In the genomic region with DNA sequence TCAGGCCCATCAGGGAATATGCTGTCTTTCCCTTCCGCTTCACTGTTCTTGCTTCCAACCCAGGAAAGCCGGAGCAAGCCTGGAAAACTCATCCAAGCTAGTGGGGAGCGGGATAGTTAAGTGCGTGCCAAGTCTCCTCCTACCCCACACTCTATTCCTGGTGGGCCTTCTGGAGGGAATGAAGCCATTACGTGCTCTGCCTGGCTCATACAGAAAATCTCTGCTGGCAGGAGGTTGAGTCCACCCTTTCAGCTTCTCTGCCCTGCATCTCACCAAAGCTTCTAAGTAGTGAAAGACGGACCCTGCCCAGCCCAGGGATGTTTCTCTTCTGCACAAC, we compare ENCODE assay signal across 19 mouse cellular contexts. TPM values are rescaled to one million over a fixed set of nuclear protein-coding genes. Genes with fewer than 3 reads are reported as not detected.
A peak's percentile ranks its signal among the peaks of the same experiment; 100 is the strongest.
DNase-seq lines count a peak whose midpoint lies in the region; ATAC-seq and TF ChIP-seq lines count a peak whose summit lies in the region.
"Had no signal": no experiment of that assay in that cellular context is flagged by ENCODE, and none has a peak within 500 bp of the region (broad histone marks: within the 10 kb centered on the region; RNA-seq: fewer than 3 reads in every experiment).

No protein-coding gene starts in this region.

- WGBS in hindbrain, embryonic 13.5 days, result 66% methylated on average over 6 of the region's 6 CpGs
- WGBS in hindbrain, embryonic 10.5 days, result 91% methylated on average over 6 of the region's 6 CpGs
- WGBS in hindbrain, postnatal 0 days, result 39% methylated on average over 6 of the region's 6 CpGs
- WGBS in cerebellum, adult 2 months, result 47% methylated on average over 6 of the region's 6 CpGs

- no peaks in the 10 kb centered on the region for H3K9me3 ChIP-seq in hindbrain, embryonic 13.5 days
- no peaks in the 10 kb centered on the region for H3K9me3 ChIP-seq in hindbrain, embryonic 10.5 days
- no peaks in the 10 kb centered on the region for H3K9me3 ChIP-seq in hindbrain, postnatal 0 days (ENCODE audit: low read length)
- H3K9me3 ChIP-seq: kidney, embryonic 15.5 days had no signal

- TF ChIP-seq POLR2A in brain, embryonic 14.5 days (IDR thresholded peaks at IDR 0.05; ENCODE audit: borderline replicate concordance, extremely low read depth, insufficient read depth, insufficient read length, poor library complexity, severe bottlenecking), result no peak
- TF ChIP-seq POLR2A in cerebellum, adult 2 months (IDR thresholded peaks at IDR 0.05; ENCODE audit: borderline replicate concordance, insufficient read depth, low read length), result no peak

- H3K36me3 ChIP-seq in hindbrain, embryonic 13.5 days, result no peaks in the 10 kb centered on the region
- H3K36me3 ChIP-seq in hindbrain, embryonic 10.5 days, result no peaks in the 10 kb centered on the region
- H3K36me3 ChIP-seq in hindbrain, postnatal 0 days (ENCODE audit: insufficient read depth, low read length), result no peaks in the 10 kb centered on the region
- H3K36me3 ChIP-seq: kidney, embryonic 15.5 days had no signal

- no peak overlapping the region for H3K9ac ChIP-seq in hindbrain, embryonic 13.5 days
- H3K9ac ChIP-seq in hindbrain, postnatal 0 days (replicated peaks; ENCODE audit: low read length), result no peak overlapping the region
- H3K9ac ChIP-seq: kidney, embryonic 15.5 days had no signal

- ATAC-seq in hindbrain, embryonic 13.5 days (ENCODE audit: low FRiP score), result 0 out of 2 replicates have a peak, but pooled peaks have one; percentile 50
- peak; percentile 66 for ATAC-seq in hindbrain, postnatal 0 days
- ATAC-seq in monocyte, adult 5-6 weeks (replicated peaks; ENCODE audit: insufficient number of reproducible peaks, low FRiP score, low TSS enrichment, poor library complexity, severe bottlenecking), result no peak

- no peak overlapping the region for H3K4me3 ChIP-seq in hindbrain, embryonic 13.5 days
- H3K4me3 ChIP-seq in hindbrain, embryonic 10.5 days, result no peak overlapping the region
- H3K4me3 ChIP-seq in hindbrain, postnatal 0 days (ENCODE audit: low read length), result no peak overlapping the region
- no peak overlapping the region for H3K4me3 ChIP-seq in cerebellum, adult 2 months (replicated peaks; ENCODE audit: insufficient read depth, low read depth, low read length)
- H3K4me3 ChIP-seq: kidney, embryonic 15.5 days; myocyte had no signal

- no peak for DNase-seq in hindbrain, embryonic 10.5 days (ENCODE audit: low spot score)
- DNase-seq in brain, adult 2 months (ENCODE audit: low read depth, low spot score), result peak; percentile 45
- DNase-seq in brain, embryonic 14.5 days (ENCODE audit: low read depth), result peak; percentile 89
- DNase-seq in hindbrain, postnatal 0 days (ENCODE audit: low spot score), result peak; percentile 70
- no peak for DNase-seq in layer of hippocampus, postnatal 36 days
- no peak for DNase-seq in cerebellum, adult 2 months
- DNase-seq: adrenal gland, postnatal 14 days; cerebellum, adult 8-10 months; heart, postnatal 10 days; lung, postnatal 4 days; spleen, adult 18-20 months; thymus, adult 2 months had no signal

- H3K27ac ChIP-seq in hindbrain, embryonic 13.5 days, result no peak overlapping the region
- H3K27ac ChIP-seq in hindbrain, embryonic 10.5 days, result no peak overlapping the region
- peak overlapping the region; percentile 45; the same call in 1 of the 2 replicates for H3K27ac ChIP-seq in hindbrain, postnatal 0 days
- no peak overlapping the region for H3K27ac ChIP-seq in cerebellum, adult 2 months (ENCODE audit: insufficient read depth, low read length)
- H3K27ac ChIP-seq: kidney, embryonic 15.5 days had no signal

- H3K4me2 ChIP-seq in hindbrain, embryonic 13.5 days, result no peak overlapping the region
- H3K4me2 ChIP-seq in hindbrain, postnatal 0 days (ENCODE audit: low read depth, low read length), result 0 out of 2 replicates have a peak overlapping the region, but pooled peaks have one; percentile 7
- H3K4me2 ChIP-seq: kidney, embryonic 15.5 days had no signal

- H3K27me3 ChIP-seq in hindbrain, embryonic 13.5 days, result peaks cover 4% of the 10 kb centered on the region; the same call in 1 of the 2 replicates
- H3K27me3 ChIP-seq in hindbrain, embryonic 10.5 days (ENCODE audit: insufficient read depth, poor library complexity, severe bottlenecking), result no peaks in the 10 kb centered on the region
- no peaks in the 10 kb centered on the region for H3K27me3 ChIP-seq in hindbrain, postnatal 0 days (ENCODE audit: insufficient read depth, low read length)
- no peaks in the 10 kb centered on the region for H3K27me3 ChIP-seq in cerebellum, adult 2 months (ENCODE audit: control insufficient read depth, insufficient read depth, low read length)
- H3K27me3 ChIP-seq: kidney, embryonic 15.5 days had no signal

- TF ChIP-seq CTCF in brain, embryonic 14.5 days (IDR thresholded peaks at IDR 0.05; ENCODE audit: borderline replicate concordance, extremely low read depth, insufficient read depth, insufficient read length), result no peak
- no peak for TF ChIP-seq CTCF in hindbrain, postnatal 0 days (IDR thresholded peaks at IDR 0.05; ENCODE audit: low read depth)
- TF ChIP-seq CTCF in cerebellum, adult 2 months (IDR thresholded peaks at IDR 0.05; ENCODE audit: borderline replicate concordance, insufficient read depth, low read depth, low read length), result no peak

- H3K4me1 ChIP-seq in hindbrain, embryonic 13.5 days (replicated peaks), result peaks cover 33% of the 10 kb centered on the region
- H3K4me1 ChIP-seq in hindbrain, embryonic 10.5 days (replicated peaks), result peaks cover 17% of the 10 kb centered on the region
- H3K4me1 ChIP-seq in hindbrain, postnatal 0 days (ENCODE audit: insufficient read depth, low read length), result peaks cover 14% of the 10 kb centered on the region
- H3K4me1 ChIP-seq in cerebellum, adult 2 months (ENCODE audit: control insufficient read depth, insufficient read depth, low read length), result no peaks in the 10 kb centered on the region; the same call in 1 of the 2 replicates

RNA-seq across cellular contexts. Expression of gene Aqp1, which starts 3.5 kb away (rescaled TPM):
- 14.5 and 20.5 TPM in 2 replicates for polyA plus RNA-seq in hindbrain, embryonic 13.5 days (2015; fragmentation: Nextera tagmentation; extraction: Ambion mirVana)
- 0.60 and 2.3 TPM in 2 replicates for polyA plus RNA-seq in hindbrain, embryonic 10.5 days (2016; fragmentation: Nextera tagmentation; extraction: Ambion mirVana)
- 10.8 and 21.6 TPM in 2 replicates for polyA plus RNA-seq in brain, embryonic 14.5 days (2012; rRNA removed)
- 17.0 and 32.6 TPM in 2 replicates for total RNA-seq in hindbrain, postnatal 0 days (2014; rRNA removed)
- 19.5 and 21.7 TPM in 2 replicates for polyA plus RNA-seq in hindbrain, postnatal 0 days (2015; fragmentation: Nextera tagmentation; extraction: Ambion mirVana)
- total RNA-seq in layer of hippocampus, postnatal 36 days (2021), result 1 to 10 TPM in 1 of 2 experiments, under 1 TPM in 1; 0.45 to 2.5 TPM
- total RNA-seq in monocyte, adult 5-6 weeks (2017), result 2.6 TPM in 1 of 3 replicates, not detected in the others
- 2.0 and 4.4 TPM in 2 replicates for polyA plus RNA-seq in cerebellum, adult 2 months (2012; rRNA removed)

RNA-seq across cellular contexts. Expression of gene Ghrhr, which starts 43.4 kb away (rescaled TPM):
- polyA plus RNA-seq in hindbrain, embryonic 13.5 days (2015; fragmentation: Nextera tagmentation; extraction: Ambion mirVana), result not detected in 2 replicates
- not detected in 2 replicates for polyA plus RNA-seq in hindbrain, embryonic 10.5 days (2016; fragmentation: Nextera tagmentation; extraction: Ambion mirVana)
- polyA plus RNA-seq in brain, embryonic 14.5 days (2012; rRNA removed), result not detected in 2 replicates
- not detected in 2 replicates for total RNA-seq in hindbrain, postnatal 0 days (2014; rRNA removed)
- polyA plus RNA-seq in hindbrain, postnatal 0 days (2015; fragmentation: Nextera tagmentation; extraction: Ambion mirVana), result not detected in 2 replicates
- not detected for total RNA-seq in layer of hippocampus, postnatal 36 days (2021)
- not detected in 3 replicates for total RNA-seq in monocyte, adult 5-6 weeks (2017)
- not detected in 2 replicates for polyA plus RNA-seq in cerebellum, adult 2 months (2012; rRNA removed)
- total RNA-seq: adrenal gland, postnatal 14 days; heart, postnatal 10 days; layer of hippocampus, adult 8-10 months had no signal
- polyA plus RNA-seq: embryonic facial prominence, embryonic 11.5 days; limb, embryonic 11.5 days; myocyte had no signal

Comparison
In these comparisons a context has a peak if more than half of its experiments do, and no peak if none do; other contexts are left out.
1. DNase-seq: peak in brain, adult 2 months (single experiment), brain, embryonic 14.5 days (single experiment) and hindbrain, postnatal 0 days (single experiment); none in hindbrain, embryonic 10.5 days (single experiment), layer of hippocampus, postnatal 36 days (0 of 2) and cerebellum, adult 2 months (0 of 2).